Mouse (Mus musculus): ENCODE measurements around the gene Mfap1a. TPM values are rescaled to one million over a fixed set of nuclear protein-coding genes. Genes with fewer than 3 reads are reported as not detected.
"Not testable (repeated sequence)": the region's sequence is repeated elsewhere in the genome, so short reads cannot be mapped to it uniquely, and the experiment has no call there.

Gene Mfap1a
- total RNA-seq, 1 experiment, result 27.8 TPM

- no peaks in the 10 kb centered on the region for H3K9me3 ChIP-seq (ENCODE audit: control insufficient read depth, insufficient read depth, low read depth, low read length)
- no peak overlapping the region for H3K4me3 ChIP-seq (ENCODE audit: insufficient read depth in 1 of 2, low read depth in 1 of 2, low read length in 2 of 2, poor library complexity in 1 of 2, severe bottlenecking in 1 of 2)
- H3K36me3 ChIP-seq (ENCODE audit: control insufficient read depth, insufficient read depth, low read length, poor library complexity, severe bottlenecking), result no peaks in the 10 kb centered on the region
- H3K27ac ChIP-seq (ENCODE audit: insufficient read depth, low read depth, low read length, poor library complexity, severe bottlenecking), result no peak overlapping the region
- H3K4me1 ChIP-seq (ENCODE audit: control insufficient read depth in 2 of 2, insufficient read depth in 2 of 2, low read length in 2 of 2, poor library complexity in 1 of 2), result peaks cover 0 to 6% of the 10 kb centered on the region in 2 experiments; a peak in 1 of 4 replicates
- DNase-seq (ENCODE audit: low read depth, low spot score), result peak; percentile 25
- in situ Hi-C loops (cut with MboI; ENCODE audit: low sequenced_read_pairs in 2 of 2, unreplicated experiment in 2 of 2), result no loop called here
- H3K9ac ChIP-seq (ENCODE audit: insufficient read depth, low read depth, low read length, poor library complexity, severe bottlenecking), result no peak overlapping the region
- TF ChIP-seq ZC3H11A (IDR thresholded peaks at IDR 0.05; ENCODE audit: borderline replicate concordance, low read depth, low read length) (no peak; the same call in 1 of the 2 replicates), ZNF384 (IDR thresholded peaks at IDR 0.05; ENCODE audit: low read depth, low read length) (no peak), MAFK (IDR thresholded peaks at IDR 0.05; ENCODE audit: insufficient read depth, low read depth, low read length) (no peak), CHD2 (IDR thresholded peaks at IDR 0.05; ENCODE audit: low read depth, low read length) (no peak), HCFC1 (IDR thresholded peaks at IDR 0.05; ENCODE audit: borderline replicate concordance, insufficient read depth, low read length) (no peak)
Measured at GRCm38 (mm10) chr2:121480498-121480897, 26.0 kb downstream of the Mfap1a start.

DNA sequence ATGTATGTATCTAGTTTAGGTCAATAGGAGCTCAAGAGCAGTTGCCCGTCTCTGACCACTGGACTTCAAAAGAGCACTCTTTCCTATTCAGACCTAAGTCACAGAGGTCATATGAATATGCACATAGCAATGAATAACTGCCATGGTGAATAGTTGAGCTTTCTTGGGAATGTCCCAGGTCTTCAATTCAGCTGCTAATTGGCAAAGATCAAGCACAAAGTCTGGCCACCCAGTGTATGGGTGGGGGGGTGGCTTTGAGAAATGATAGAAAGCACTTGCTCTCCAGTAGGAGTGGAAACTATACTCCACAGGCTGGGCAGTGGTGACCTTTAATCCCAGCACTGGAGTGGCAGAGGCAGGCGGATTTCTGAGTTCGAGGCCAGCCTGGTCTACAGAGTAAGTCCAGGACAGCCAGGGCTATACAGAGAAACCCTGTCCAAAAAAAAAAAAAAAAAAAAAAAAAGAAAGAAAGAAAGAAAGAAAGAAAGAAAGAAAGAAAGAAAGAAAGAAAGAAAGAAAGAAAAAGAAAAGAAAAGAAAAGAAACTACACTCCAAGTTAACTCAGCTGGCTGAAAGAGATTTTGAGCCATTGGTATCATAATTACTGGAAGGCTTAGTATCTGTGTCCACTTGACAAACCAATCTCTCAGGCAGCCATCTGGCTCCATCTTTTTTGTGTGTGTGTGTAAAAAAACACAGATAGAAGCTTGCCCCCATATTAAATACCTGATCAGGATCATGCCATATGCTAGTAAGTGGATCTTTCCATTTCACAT, 28.8 kb downstream of the Mfap1a start:
- no peak for DNase-seq (ENCODE audit: low read depth, low spot score)
- Histone ChIP-seq H3K9ac (ENCODE audit: insufficient read depth, low read depth, low read length, poor library complexity, severe bottlenecking) (no peak overlapping the region), H3K4me3 (ENCODE audit: insufficient read depth in 1 of 2, low read depth in 1 of 2, low read length in 2 of 2, poor library complexity in 1 of 2, severe bottlenecking in 1 of 2) (no peak overlapping the region), H3K36me3 (ENCODE audit: control insufficient read depth, insufficient read depth, low read length, poor library complexity, severe bottlenecking) (no peaks in the 10 kb centered on the region), H3K9me3 (ENCODE audit: control insufficient read depth, insufficient read depth, low read depth, low read length) (no peaks in the 10 kb centered on the region), H3K4me1 (ENCODE audit: control insufficient read depth in 2 of 2, insufficient read depth in 2 of 2, low read length in 2 of 2, poor library complexity in 1 of 2) (0 out of 4 replicates have a peak, but pooled peaks cover 0 to 2% of the 10 kb centered on the region in 2 experiments), H3K27ac (ENCODE audit: insufficient read depth, low read depth, low read length, poor library complexity, severe bottlenecking) (no peak overlapping the region)
- TF ChIP-seq HCFC1 (IDR thresholded peaks at IDR 0.05; ENCODE audit: borderline replicate concordance, insufficient read depth, low read length) (no peak), CHD2 (IDR thresholded peaks at IDR 0.05; ENCODE audit: low read depth, low read length) (no peak), ZC3H11A (IDR thresholded peaks at IDR 0.05; ENCODE audit: borderline replicate concordance, low read depth, low read length) (no peak), MAFK (IDR thresholded peaks at IDR 0.05; ENCODE audit: insufficient read depth, low read depth, low read length) (no peak), ZNF384 (IDR thresholded peaks at IDR 0.05; ENCODE audit: low read depth, low read length) (no peak)
- in situ Hi-C loops (cut with MboI; ENCODE audit: low sequenced_read_pairs in 2 of 2, unreplicated experiment in 2 of 2), result no loop called here

DNA sequence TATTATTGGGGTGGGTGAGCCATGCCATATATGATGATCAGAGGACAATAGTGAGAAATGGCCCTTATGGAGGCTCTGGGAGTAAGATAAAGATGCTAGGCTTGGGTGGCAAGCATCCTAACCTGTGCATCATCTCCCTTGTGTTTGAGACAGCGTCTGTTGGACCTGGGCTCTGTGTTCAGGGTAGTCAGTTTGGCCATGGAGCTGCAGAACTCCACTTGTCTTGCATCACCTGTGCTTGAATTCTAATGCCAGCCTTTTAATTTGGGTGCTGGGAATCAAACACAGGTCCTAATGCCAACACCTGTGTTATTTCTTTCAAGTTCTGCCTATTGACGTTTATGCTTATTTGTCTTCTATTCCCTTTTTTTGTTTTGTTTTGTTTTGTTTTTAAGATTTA, 31.2 kb downstream of the Mfap1a start:
- H3K36me3 ChIP-seq (ENCODE audit: control insufficient read depth, insufficient read depth, low read length, poor library complexity, severe bottlenecking); in situ Hi-C loops (cut with MboI; ENCODE audit: low sequenced_read_pairs in 2 of 2, unreplicated experiment in 2 of 2): not testable (repeated sequence)

GRCm38 (mm10) chr2:121474180-121474535, 32.3 kb downstream of the Mfap1a start:
- TF ChIP-seq CHD2 (IDR thresholded peaks at IDR 0.05; ENCODE audit: low read depth, low read length) (no peak), ZC3H11A (IDR thresholded peaks at IDR 0.05; ENCODE audit: borderline replicate concordance, low read depth, low read length) (no peak), ZNF384 (IDR thresholded peaks at IDR 0.05; ENCODE audit: low read depth, low read length) (no peak), MAFK (IDR thresholded peaks at IDR 0.05; ENCODE audit: insufficient read depth, low read depth, low read length) (no peak), HCFC1 (IDR thresholded peaks at IDR 0.05; ENCODE audit: borderline replicate concordance, insufficient read depth, low read length) (no peak)
- Histone ChIP-seq H3K4me1 (ENCODE audit: control insufficient read depth in 2 of 2, insufficient read depth in 2 of 2, low read length in 2 of 2, poor library complexity in 1 of 2) (0 out of 4 replicates have a peak, but pooled peaks cover 0 to 2% of the 10 kb centered on the region in 2 experiments), H3K36me3 (ENCODE audit: control insufficient read depth, insufficient read depth, low read length, poor library complexity, severe bottlenecking) (peaks cover 2% of the 10 kb centered on the region), H3K27ac (ENCODE audit: insufficient read depth, low read depth, low read length, poor library complexity, severe bottlenecking) (no peak overlapping the region), H3K4me3 (ENCODE audit: insufficient read depth in 1 of 2, low read depth in 1 of 2, low read length in 2 of 2, poor library complexity in 1 of 2, severe bottlenecking in 1 of 2) (peak overlapping the region; percentile 63 to 90), H3K9ac (ENCODE audit: insufficient read depth, low read depth, low read length, poor library complexity, severe bottlenecking) (no peak overlapping the region; the same call in 1 of the 2 replicates), H3K9me3 (ENCODE audit: control insufficient read depth, insufficient read depth, low read depth, low read length) (no peaks in the 10 kb centered on the region)
- DNase-seq (ENCODE audit: low read depth, low spot score), result no peak
- in situ Hi-C loops (cut with MboI; ENCODE audit: low sequenced_read_pairs in 2 of 2, unreplicated experiment in 2 of 2), result no loop called here

More for the DNA sequence above, 31.2 kb downstream of the Mfap1a start:
- H3K27ac ChIP-seq (ENCODE audit: insufficient read depth, low read depth, low read length, poor library complexity, severe bottlenecking); H3K4me1 ChIP-seq (ENCODE audit: control insufficient read depth in 2 of 2, insufficient read depth in 2 of 2, low read length in 2 of 2, poor library complexity in 1 of 2); DNase-seq (ENCODE audit: low read depth, low spot score); H3K4me3 ChIP-seq (ENCODE audit: insufficient read depth in 1 of 2, low read depth in 1 of 2, low read length in 2 of 2, poor library complexity in 1 of 2, severe bottlenecking in 1 of 2); H3K9ac ChIP-seq (ENCODE audit: insufficient read depth, low read depth, low read length, poor library complexity, severe bottlenecking); H3K9me3 ChIP-seq (ENCODE audit: control insufficient read depth, insufficient read depth, low read depth, low read length): not testable (repeated sequence)

Measured in ES-E14 (cell line).